Mouse (Mus musculus): ENCODE results near the gene Haus7. TPM values are rescaled to one million over a fixed set of nuclear protein-coding genes. Genes with fewer than 3 reads are reported as not detected.

Haus7 gene
- polyA plus RNA-seq, 1 experiment: not detected

GRCm38 (mm10) chrX:73484076-73484475 is 25.2 kb upstream of the Haus7 start:
- 93% methylated on average over 1 of the region's 1 CpGs for WGBS
- TF ChIP-seq POLR2A (IDR thresholded peaks at IDR 0.05; ENCODE audit: insufficient read depth, low read depth, low read length) (no peak), CTCF (IDR thresholded peaks at IDR 0.05; ENCODE audit: insufficient read depth, low read depth, low read length) (no peak)
- Histone ChIP-seq H3K4me3 (ENCODE audit: insufficient read depth, low read depth, low read length) (peak overlapping the region; percentile 27), H3K27ac (ENCODE audit: insufficient read depth, low read depth, low read length) (no peak overlapping the region), H3K4me1 (ENCODE audit: control insufficient read depth, insufficient read depth, low read length) (peaks cover 11% of the 10 kb centered on the region)

- H3K4me3 ChIP-seq (ENCODE audit: insufficient read depth, low read depth, low read length): peak within 1 kb of the TSS; percentile 27
- peaks cover 11% of the 10 kb centered on the region for H3K4me1 ChIP-seq (ENCODE audit: control insufficient read depth, insufficient read depth, low read length)
- H3K27ac ChIP-seq (ENCODE audit: insufficient read depth, low read depth, low read length): no peak within 1 kb of the TSS
- TF ChIP-seq POLR2A (IDR thresholded peaks at IDR 0.05; ENCODE audit: insufficient read depth, low read depth, low read length): no peak
- TF ChIP-seq CTCF (IDR thresholded peaks at IDR 0.05; ENCODE audit: insufficient read depth, low read depth, low read length): no peak
- 24% methylated on average over 9 of the region's 14 CpGs for WGBS
Measured at GRCm38 (mm10) chrX:73483484-73483810, 24.6 kb upstream of the Haus7 start, which contains the start of gene Bgn. Gene Bgn (plus strand): TSS chrX:73483602.

- TF ChIP-seq CTCF (IDR thresholded peaks at IDR 0.05; ENCODE audit: insufficient read depth, low read depth, low read length) (no peak), POLR2A (IDR thresholded peaks at IDR 0.05; ENCODE audit: insufficient read depth, low read depth, low read length) (no peak)
- WGBS: 48% methylated on average over 4 of the region's 4 CpGs
- H3K4me1 ChIP-seq (ENCODE audit: control insufficient read depth, insufficient read depth, low read length): peaks cover 11% of the 10 kb centered on the region
Measured at GRCm38 (mm10) chrX:73482643-73483483, 24.0 kb upstream of the Haus7 start.

GRCm38 (mm10) chrX:73480334-73480733 is 21.5 kb upstream of the Haus7 start:
- WGBS: 59% methylated on average over 2 of the region's 2 CpGs
- H3K4me3 ChIP-seq (ENCODE audit: insufficient read depth, low read depth, low read length): no peak overlapping the region
- H3K4me1 ChIP-seq (ENCODE audit: control insufficient read depth, insufficient read depth, low read length): peaks cover 11% of the 10 kb centered on the region
- H3K27ac ChIP-seq (ENCODE audit: insufficient read depth, low read depth, low read length): no peak overlapping the region
- TF ChIP-seq POLR2A (IDR thresholded peaks at IDR 0.05; ENCODE audit: insufficient read depth, low read depth, low read length): no peak
- TF ChIP-seq CTCF (IDR thresholded peaks at IDR 0.05; ENCODE audit: insufficient read depth, low read depth, low read length): no peak

More at GRCm38 (mm10) chrX:73482643-73483483, 24.0 kb upstream of the Haus7 start:
- Histone ChIP-seq H3K27ac (ENCODE audit: insufficient read depth, low read depth, low read length) (no peak overlapping the region), H3K4me3 (ENCODE audit: insufficient read depth, low read depth, low read length) (no peak overlapping the region)

GRCm38 (mm10) chrX:73479656-73480055 is 20.8 kb upstream of the Haus7 start:
- Histone ChIP-seq H3K27ac (ENCODE audit: insufficient read depth, low read depth, low read length) (no peak overlapping the region), H3K4me1 (ENCODE audit: control insufficient read depth, insufficient read depth, low read length) (peaks cover 11% of the 10 kb centered on the region), H3K4me3 (ENCODE audit: insufficient read depth, low read depth, low read length) (no peak overlapping the region)
- TF ChIP-seq CTCF (IDR thresholded peaks at IDR 0.05; ENCODE audit: insufficient read depth, low read depth, low read length) (no peak), POLR2A (IDR thresholded peaks at IDR 0.05; ENCODE audit: insufficient read depth, low read depth, low read length) (no peak)

GRCm38 (mm10) chrX:73477500-73477899 is 18.7 kb upstream of the Haus7 start:
- Histone ChIP-seq H3K4me3 (ENCODE audit: insufficient read depth, low read depth, low read length) (no peak overlapping the region), H3K27ac (ENCODE audit: insufficient read depth, low read depth, low read length) (no peak overlapping the region), H3K4me1 (ENCODE audit: control insufficient read depth, insufficient read depth, low read length) (peaks cover 6% of the 10 kb centered on the region)
- 81% methylated on average over 2 of the region's 2 CpGs for WGBS
- TF ChIP-seq CTCF (IDR thresholded peaks at IDR 0.05; ENCODE audit: insufficient read depth, low read depth, low read length): no peak
- no peak for TF ChIP-seq POLR2A (IDR thresholded peaks at IDR 0.05; ENCODE audit: insufficient read depth, low read depth, low read length)

- H3K4me3 ChIP-seq (ENCODE audit: insufficient read depth, low read depth, low read length): no peak overlapping the region
- 86% methylated on average over 2 of the region's 2 CpGs for WGBS
Measured at GRCm38 (mm10) chrX:73476621-73477020, 17.8 kb upstream of the Haus7 start.

GRCm38 (mm10) chrX:73475658-73476256 is 16.9 kb upstream of the Haus7 start:
- WGBS: 100% methylated on average over 1 of the region's 1 CpGs
- no peak overlapping the region for H3K27ac ChIP-seq (ENCODE audit: insufficient read depth, low read depth, low read length)
- H3K4me1 ChIP-seq (ENCODE audit: control insufficient read depth, insufficient read depth, low read length): peaks cover 6% of the 10 kb centered on the region
- no peak overlapping the region for H3K4me3 ChIP-seq (ENCODE audit: insufficient read depth, low read depth, low read length)
- TF ChIP-seq CTCF (IDR thresholded peaks at IDR 0.05; ENCODE audit: insufficient read depth, low read depth, low read length) (no peak), POLR2A (IDR thresholded peaks at IDR 0.05; ENCODE audit: insufficient read depth, low read depth, low read length) (no peak)

More at GRCm38 (mm10) chrX:73476621-73477020, 17.8 kb upstream of the Haus7 start:
- Histone ChIP-seq H3K4me1 (ENCODE audit: control insufficient read depth, insufficient read depth, low read length) (peaks cover 6% of the 10 kb centered on the region), H3K27ac (ENCODE audit: insufficient read depth, low read depth, low read length) (no peak overlapping the region)
- TF ChIP-seq CTCF (IDR thresholded peaks at IDR 0.05; ENCODE audit: insufficient read depth, low read depth, low read length) (no peak), POLR2A (IDR thresholded peaks at IDR 0.05; ENCODE audit: insufficient read depth, low read depth, low read length) (no peak)
